Mouse (Mus musculus) liver, postnatal 0 days (tissue): ENCODE data around the gene Defb45. TPM values are rescaled to one million over a fixed set of nuclear protein-coding genes. Genes with fewer than 3 reads are reported as not detected.
A peak's percentile ranks its signal among the peaks of the same experiment; 100 is the strongest.

ENCODE experiments used
- ATAC-seq: fragments of 200-750 bp; cut with Nextera tagmentation; 2 replicates; pipeline ENCODE4 v1.8.0; 2017; ENCODE audit warnings: mild to moderate bottlenecking, moderate library complexity
- DNase-seq: peaks from one replicate; pipeline ENCODE4 v3.0.0-alpha.2; 2016
- H3K27ac ChIP-seq: fragments of 300-500 bp; sonication (generic); 2 replicates; pipeline ENCODE4 v1.5.1; 2014; ENCODE audit warnings: antibody characterized with exemption, moderate library complexity, mild to moderate bottlenecking, low read depth
- H3K27me3 ChIP-seq: fragments of 300-500 bp; sonication (generic); 2 replicates; pipeline ENCODE4 v1.6.1; 2014; ENCODE audit warnings: low read length, control low read depth, mixed read lengths; ENCODE audit not compliant: insufficient read depth
- H3K36me3 ChIP-seq: fragments of 300-500 bp; sonication (generic); replicated peaks from 2 replicates; pipeline ENCODE4 v1.6.1; 2014; ENCODE audit warnings: mild to moderate bottlenecking, control low read depth, low read length, moderate library complexity, mixed read lengths; ENCODE audit not compliant: insufficient read depth
- H3K4me1 ChIP-seq: fragments of 300-500 bp; sonication (generic); 2 replicates; pipeline ENCODE4 v1.6.1; 2014; ENCODE audit warnings: antibody characterized with exemption, mild to moderate bottlenecking, control low read depth; ENCODE audit not compliant: insufficient read depth
- H3K4me2 ChIP-seq: fragments of 300-500 bp; sonication (generic); 2 replicates; pipeline ENCODE4 v1.6.1; 2014; ENCODE audit warnings: low read depth, mild to moderate bottlenecking, low read length, moderate library complexity, mixed read lengths
- H3K4me3 ChIP-seq: fragments of 300-500 bp; sonication (generic); 2 replicates; pipeline ENCODE4 v1.5.1; 2014; ENCODE audit warnings: low read depth, low read length
- H3K9ac ChIP-seq: fragments of 300-500 bp; sonication (generic); replicated peaks from 2 replicates; pipeline ENCODE4 v1.6.1; 2014; ENCODE audit warnings: mild to moderate bottlenecking, moderate library complexity
- H3K9me3 ChIP-seq: fragments of 300-500 bp; sonication (generic); 2 replicates; pipeline ENCODE4 v1.6.1; 2016; ENCODE audit warnings: mild to moderate bottlenecking, control low read depth, low read length, mixed read lengths
- CTCF ChIP-seq: sonication (generic); IDR thresholded peaks from 2 replicates; pipeline ENCODE4 v1.5.1; 2016; ENCODE audit warnings: antibody characterized with exemption, low read depth
- EP300 ChIP-seq: IDR thresholded peaks from 2 replicates; pipeline ENCODE4 v1.6.1; 2016; ENCODE audit warnings: antibody characterized with exemption, low read depth, mild to moderate bottlenecking
- WGBS: fragments of 180-500 bp; shearing (Covaris S2); extraction: QIAGEN DNeasy Blood & Tissue Kit; methylation state at CpG from one replicate; pipeline ENCODE4 v1.1.7; 2014; ENCODE audit not compliant: insufficient replicate concordance; 5-methylcytosine and 5-hydroxymethylcytosine counted together
- polyA plus RNA-seq: library from polyadenylated mRNA; unstranded; fragments of >200 nt; fragmentation: Nextera tagmentation; extraction: Ambion mirVana; gene quantifications from 2 replicates; pipeline ENCODE4 v1.2.1, GENCODE M21; 2015

The Defb45 gene
- polyA plus RNA-seq, 1 experiment from 2014 or later: not detected

DNA sequence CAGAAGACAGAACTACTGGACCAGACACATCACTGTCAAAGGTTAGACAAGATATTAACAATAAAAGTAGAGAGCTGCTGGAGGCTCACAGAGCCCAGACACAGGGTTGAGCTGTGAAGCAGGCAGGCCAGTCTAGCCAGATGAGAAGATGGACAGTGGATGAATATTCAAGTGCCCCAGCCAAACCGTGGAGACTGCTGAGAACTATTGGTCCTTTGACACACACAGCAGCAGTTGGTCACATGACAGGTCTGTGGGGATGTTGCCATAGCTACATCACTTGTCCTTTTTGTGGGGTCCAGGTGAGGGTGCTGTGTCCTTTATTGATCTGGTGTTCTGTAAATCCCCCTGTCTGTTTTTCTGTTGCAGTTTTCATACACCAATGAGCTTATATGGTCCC is 26.1 kb upstream of the Defb45 start:
- DNase-seq: no peak
- H3K27ac ChIP-seq: no peak overlapping the region
- H3K4me2 ChIP-seq: no peak overlapping the region
- ATAC-seq: no peak
- no peaks in the 10 kb centered on the region for H3K9me3 ChIP-seq
- H3K4me1 ChIP-seq: peaks cover 6% of the 10 kb centered on the region; the same call in 1 of the 2 replicates
- H3K27me3 ChIP-seq: peaks cover 38% of the 10 kb centered on the region
- 6% methylated on average over 1 of the region's 1 CpGs for WGBS
- TF ChIP-seq EP300 (no peak), CTCF (no peak)
- no peak overlapping the region for H3K4me3 ChIP-seq
- H3K9ac ChIP-seq: no peak overlapping the region
- H3K36me3 ChIP-seq: no peaks in the 10 kb centered on the region

DNA sequence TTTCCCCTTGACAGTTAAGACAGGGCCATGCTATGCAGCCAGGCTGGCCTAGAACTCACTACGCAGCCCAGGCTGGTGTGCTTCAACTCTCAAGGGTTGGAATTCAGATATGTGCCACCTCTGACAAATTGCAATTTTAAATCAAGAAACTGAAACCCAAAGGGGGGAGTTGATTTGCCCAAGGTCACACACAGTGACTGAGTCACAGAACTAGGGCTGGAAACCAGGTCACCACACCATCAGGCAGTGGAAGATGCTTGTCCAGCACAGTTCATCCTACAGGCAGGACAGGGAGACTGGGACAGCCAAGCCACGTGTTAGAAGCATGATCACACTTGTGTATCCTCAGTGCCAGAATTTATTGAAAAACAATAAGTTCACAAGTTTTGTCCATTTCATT is 25.4 kb upstream of the Defb45 start:
- DNase-seq: no peak
- H3K4me1 ChIP-seq: peaks cover 4% of the 10 kb centered on the region; the same call in 1 of the 2 replicates
- H3K9me3 ChIP-seq: no peaks in the 10 kb centered on the region
- no peak for ATAC-seq
- no peak overlapping the region for H3K4me2 ChIP-seq
- H3K36me3 ChIP-seq: no peaks in the 10 kb centered on the region
- no peak overlapping the region for H3K9ac ChIP-seq
- TF ChIP-seq CTCF: no peak
- TF ChIP-seq EP300: no peak
- H3K27ac ChIP-seq: no peak overlapping the region
- peaks cover 38% of the 10 kb centered on the region for H3K27me3 ChIP-seq
- 71% methylated on average over 2 of the region's 2 CpGs for WGBS
- H3K4me3 ChIP-seq: no peak overlapping the region

DNA sequence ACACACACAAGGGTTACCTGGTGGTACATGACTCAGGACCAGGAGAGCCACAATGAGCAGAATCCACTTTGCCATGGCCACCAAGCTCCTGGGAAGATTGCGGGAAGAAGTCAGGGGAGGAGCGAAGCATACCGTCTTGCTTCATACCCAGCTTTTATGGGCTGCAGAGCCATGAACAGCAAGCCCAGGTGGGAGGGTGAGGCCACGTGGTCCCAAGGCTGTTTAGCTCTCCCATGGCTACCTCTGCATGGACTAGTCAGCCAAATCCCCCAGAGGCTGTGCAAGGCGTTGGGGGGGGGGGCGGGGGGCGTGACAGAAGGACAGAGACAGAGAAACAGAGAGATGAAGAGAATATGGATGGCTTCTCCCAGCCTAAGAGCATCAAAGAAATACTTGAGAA is 23.8 kb upstream of the Defb45 start, which contains the start of gene Defb25:
TSS of gene Defb25 (minus strand) at position 101 of the 400 bp plus-strand sequence.
- no peaks in the 10 kb centered on the region for H3K36me3 ChIP-seq
- 69% methylated on average over 7 of the region's 7 CpGs for WGBS
- no peaks in the 10 kb centered on the region for H3K4me1 ChIP-seq
- peaks cover 26% of the 10 kb centered on the region for H3K27me3 ChIP-seq
- H3K9me3 ChIP-seq: no peaks in the 10 kb centered on the region
- no peak within 1 kb of the TSS for H3K9ac ChIP-seq
- TF ChIP-seq CTCF (no peak), EP300 (no peak)
- H3K27ac ChIP-seq: no peak within 1 kb of the TSS
- H3K4me3 ChIP-seq: no peak within 1 kb of the TSS
- no peak within 1 kb of the TSS for H3K4me2 ChIP-seq
- ATAC-seq (no peak), DNase-seq (no peak)

- Histone ChIP-seq H3K4me2 (no peak overlapping the region), H3K4me1 (no peaks in the 10 kb centered on the region), H3K27ac (no peak overlapping the region), H3K36me3 (no peaks in the 10 kb centered on the region), H3K9me3 (no peaks in the 10 kb centered on the region), H3K9ac (no peak overlapping the region), H3K27me3 (peaks cover 18% of the 10 kb centered on the region), H3K4me3 (no peak overlapping the region)
- TF ChIP-seq EP300: no peak
- TF ChIP-seq CTCF: no peak
- DNase-seq (no peak), ATAC-seq (no peak)
- WGBS: 68% methylated on average over 13 of the region's 13 CpGs
These were observed 23.0 kb upstream of the Defb45 start for GRCm38 (mm10) chr2:152622151-152622550.

DNA sequence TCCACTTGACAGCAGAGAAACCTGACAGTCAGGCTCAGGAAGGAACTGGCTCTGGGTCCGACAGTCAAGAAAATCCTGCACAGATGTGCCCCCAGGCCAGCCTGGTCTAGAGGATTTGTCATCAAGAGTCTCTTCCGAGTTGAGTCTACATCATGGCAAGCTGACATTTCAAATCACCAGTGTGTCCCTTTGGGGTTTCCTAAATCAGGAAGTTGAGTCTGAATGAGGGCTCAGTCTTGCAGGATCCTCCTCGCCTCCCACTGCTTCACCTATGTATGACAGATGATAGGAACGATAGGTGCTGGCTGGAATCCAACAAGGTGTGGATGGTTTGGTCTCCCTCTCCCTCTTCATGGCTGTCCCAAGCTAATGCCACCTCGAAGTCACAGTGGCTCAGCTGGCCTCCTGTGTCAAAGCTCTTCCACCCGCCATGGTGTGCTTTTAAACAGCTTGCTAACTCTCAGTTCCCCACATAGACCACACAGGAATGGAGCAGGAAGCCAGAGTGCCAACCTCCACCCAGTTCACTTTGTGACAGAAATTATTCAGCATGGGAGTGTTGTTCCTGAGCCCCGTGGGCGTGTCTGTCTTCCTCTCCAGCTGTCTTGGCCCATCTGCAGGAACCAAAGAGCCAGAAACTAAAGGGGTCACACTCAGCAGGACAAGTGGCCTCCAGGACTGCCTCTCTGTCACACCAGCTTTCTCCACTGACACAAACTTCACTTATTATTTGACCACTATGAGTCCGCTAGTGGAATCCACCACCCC is 21.4 kb upstream of the Defb45 start:
- WGBS: 38% methylated on average over 9 of the region's 9 CpGs
- ATAC-seq (no peak), DNase-seq (no peak)
- Histone ChIP-seq H3K4me2 (no peak overlapping the region), H3K36me3 (no peaks in the 10 kb centered on the region), H3K4me3 (no peak overlapping the region), H3K27ac (no peak overlapping the region), H3K9ac (no peak overlapping the region), H3K9me3 (no peaks in the 10 kb centered on the region), H3K4me1 (no peaks in the 10 kb centered on the region), H3K27me3 (peaks cover 2% of the 10 kb centered on the region; the same call in 1 of the 2 replicates)
- TF ChIP-seq EP300 (no peak), CTCF (no peak)

DNA sequence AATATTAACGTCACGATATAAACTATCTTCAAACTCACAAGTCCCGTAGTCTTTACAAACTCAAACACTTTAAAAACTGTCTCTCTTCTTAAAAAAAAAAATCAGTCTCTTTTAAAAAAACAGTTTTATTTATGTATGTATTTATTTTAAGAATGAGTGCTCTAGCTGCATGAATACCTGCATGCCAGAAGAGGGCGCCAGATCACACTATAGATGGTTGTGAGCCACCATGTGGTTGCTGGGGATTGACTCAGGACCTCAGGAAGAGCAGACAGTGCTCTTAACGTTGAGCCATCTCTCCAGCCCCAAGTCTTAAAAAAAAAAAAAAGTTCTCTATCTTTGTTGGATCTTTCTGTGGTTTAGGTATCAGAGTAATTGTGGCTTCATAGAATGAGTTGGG is 18.2 kb upstream of the Defb45 start:
- DNase-seq (no peak), ATAC-seq (no peak)
- Histone ChIP-seq H3K4me1 (no peaks in the 10 kb centered on the region), H3K27ac (no peak overlapping the region), H3K4me3 (no peak overlapping the region), H3K9ac (no peak overlapping the region), H3K9me3 (no peaks in the 10 kb centered on the region), H3K4me2 (no peak overlapping the region), H3K36me3 (no peaks in the 10 kb centered on the region), H3K27me3 (no peaks in the 10 kb centered on the region)
- WGBS: 57% methylated on average over 5 of the region's 5 CpGs
- TF ChIP-seq CTCF (peak; percentile 56), EP300 (no peak)
